ENCODE assay signal across 23 mouse cellular contexts in the genomic region with DNA sequence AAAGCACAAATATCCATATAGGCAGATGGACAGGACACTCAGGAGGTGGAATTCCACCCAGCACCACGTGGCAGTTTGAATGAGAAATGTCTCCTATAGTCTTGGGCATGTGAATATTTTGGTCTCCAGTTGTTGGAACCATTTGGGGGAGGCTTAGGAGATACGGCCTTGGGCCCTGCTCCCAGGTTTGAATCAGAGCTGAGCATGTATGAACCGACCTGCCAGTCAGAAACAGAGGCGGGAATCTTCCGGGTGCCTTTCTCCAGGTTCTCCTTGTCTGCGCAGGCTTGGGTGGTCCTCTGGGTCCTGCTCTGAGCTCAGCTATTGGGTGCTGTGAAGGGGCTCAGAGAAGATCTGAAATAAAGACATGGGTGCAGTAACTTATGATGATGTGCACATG. TPM values are rescaled to one million over a fixed set of nuclear protein-coding genes. Genes with fewer than 3 reads are reported as not detected.
"Had no signal": no experiment of that assay in that cellular context is flagged by ENCODE, and none has a peak within 500 bp of the region (broad histone marks: within the 10 kb centered on the region; RNA-seq: fewer than 3 reads in every experiment).

No protein-coding gene starts in this region.

- DNase-seq: cerebellum, postnatal 36 days; embryo, embryonic 11 days; forebrain, postnatal 0 days; gastrocnemius, adult 2 months; gastrocnemius, postnatal 10 days; gastrocnemius, postnatal 14 days; gastrocnemius, postnatal 25 days; gastrocnemius, postnatal 36 days; heart, adult 11 months; heart, adult 18-20 months; heart, adult 2 months had no signal

RNA-seq across cellular contexts. Expression of a gene that starts 12.6 kb away (rescaled TPM):
- total RNA-seq: common myeloid progenitor, adult 5-6 weeks; gastrocnemius, adult 18-20 months; gastrocnemius, adult 2 months; gastrocnemius, adult 8-10 months; gastrocnemius, postnatal 14 days; gastrocnemius, postnatal 25 days; gastrocnemius, postnatal 36 days; granulocyte monocyte progenitor cell, adult 5-6 weeks; heart, adult 18-20 months; heart, adult 2 months; heart, adult 8-10 months had no signal
- polyA plus RNA-seq: embryonic facial prominence, embryonic 10.5 days; embryonic facial prominence, embryonic 11.5 days; erythroblast, embryonic 14.5 days; forebrain, embryonic 10.5 days; forebrain, embryonic 11.5 days; gonadal fat pad, adult 2 months; heart, adult 2 months; heart, embryonic 12.5 days had no signal
